Mouse (Mus musculus): ENCODE data around the gene Birc7. TPM values are rescaled to one million over a fixed set of nuclear protein-coding genes. Genes with fewer than 3 reads are reported as not detected.
A peak's percentile ranks its signal among the peaks of the same experiment; 100 is the strongest.

The Birc7 gene
- total and polyA plus RNA-seq, 3 experiments = not detected

- peak overlapping the region; percentile 80 for H3K27ac ChIP-seq
- H3K4me3 ChIP-seq = peak overlapping the region; percentile 94
- TF ChIP-seq EP300 (IDR thresholded peaks at IDR 0.05; ENCODE audit: insufficient read depth, low read depth, low read length) (no peak), CTCF (IDR thresholded peaks at IDR 0.05) (no peak), POLR2A (IDR thresholded peaks at IDR 0.05; ENCODE audit: insufficient read depth, low read depth, low read length) (no peak)
- DNase-seq = no peak
- peak overlapping the region; percentile 99 for H3K9ac ChIP-seq (ENCODE audit: low read depth, low read length)
- WGBS = under 1% methylated on average over 61 of the region's 61 CpGs
- H3K4me1 ChIP-seq (ENCODE audit: control insufficient read depth, insufficient read depth, low read length) = peaks cover 5% of the 10 kb centered on the region
- intact Hi-C loops (cut with DNase I) = no loop called here
- H3K27me3 ChIP-seq (ENCODE audit: control insufficient read depth, insufficient read depth, low read length) = no peaks in the 10 kb centered on the region
- H3K36me3 ChIP-seq (ENCODE audit: control insufficient read depth, insufficient read depth, low read length) = peaks cover 19% of the 10 kb centered on the region
- peaks cover 4% of the 10 kb centered on the region for H3K79me2 ChIP-seq (replicated peaks; ENCODE audit: control insufficient read depth, insufficient read depth, low read length)
These were observed 8.7 kb upstream of the Birc7 start for GRCm38 (mm10) chr2:180919913-180920809.

GRCm38 (mm10) chr2:180920810-180921400 lies 7.9 kb upstream of the Birc7 start, which contains the start of gene Ythdf1:
Gene Ythdf1, minus strand, starts transcription at chr2:180920949.
- peak within 1 kb of the TSS; percentile 99 for H3K9ac ChIP-seq (ENCODE audit: low read depth, low read length)
- H3K36me3 ChIP-seq (ENCODE audit: control insufficient read depth, insufficient read depth, low read length) = peaks cover 16% of the 10 kb centered on the region
- WGBS = under 1% methylated on average over 55 of the region's 56 CpGs
- TF ChIP-seq POLR2A (IDR thresholded peaks at IDR 0.05; ENCODE audit: insufficient read depth, low read depth, low read length) (peak; percentile 69; the same call in 1 of the 2 replicates), CTCF (IDR thresholded peaks at IDR 0.05) (no peak), EP300 (IDR thresholded peaks at IDR 0.05; ENCODE audit: insufficient read depth, low read depth, low read length) (no peak)
- H3K79me2 ChIP-seq (replicated peaks; ENCODE audit: control insufficient read depth, insufficient read depth, low read length) = peaks cover 4% of the 10 kb centered on the region
- peaks cover 2% of the 10 kb centered on the region for H3K4me1 ChIP-seq (ENCODE audit: control insufficient read depth, insufficient read depth, low read length)
- peak within 1 kb of the TSS; percentile 94 for H3K4me3 ChIP-seq
- no peaks in the 10 kb centered on the region for H3K27me3 ChIP-seq (ENCODE audit: control insufficient read depth, insufficient read depth, low read length)
- intact Hi-C loops (cut with DNase I) = no loop called here
- DNase-seq = peak; percentile 98 to 99
- peak within 1 kb of the TSS; percentile 80 for H3K27ac ChIP-seq

- Histone ChIP-seq H3K4me3 (no peak overlapping the region), H3K4me1 (ENCODE audit: control insufficient read depth, insufficient read depth, low read length) (peaks cover 2% of the 10 kb centered on the region; the same call in 1 of the 2 replicates), H3K9ac (ENCODE audit: low read depth, low read length) (no peak overlapping the region), H3K36me3 (ENCODE audit: control insufficient read depth, insufficient read depth, low read length) (peaks cover 8% of the 10 kb centered on the region), H3K79me2 (replicated peaks; ENCODE audit: control insufficient read depth, insufficient read depth, low read length) (peaks cover 4% of the 10 kb centered on the region), H3K27ac (no peak overlapping the region), H3K27me3 (ENCODE audit: control insufficient read depth, insufficient read depth, low read length) (no peaks in the 10 kb centered on the region)
- intact Hi-C loops (cut with DNase I) = no loop called here
- WGBS = 88% methylated on average over 6 of the region's 6 CpGs
- no peak for DNase-seq
- TF ChIP-seq POLR2A (IDR thresholded peaks at IDR 0.05; ENCODE audit: insufficient read depth, low read depth, low read length) = no peak
These were observed 6.1 kb upstream of the Birc7 start for GRCm38 (mm10) chr2:180922739-180923138.

- no peaks in the 10 kb centered on the region for H3K4me1 ChIP-seq (ENCODE audit: control insufficient read depth, insufficient read depth, low read length)
- H3K36me3 ChIP-seq (ENCODE audit: control insufficient read depth, insufficient read depth, low read length) = no peaks in the 10 kb centered on the region
- no peak overlapping the region for H3K27ac ChIP-seq
- peaks cover 3% of the 10 kb centered on the region; the same call in 1 of the 2 replicates for H3K79me2 ChIP-seq (replicated peaks; ENCODE audit: control insufficient read depth, insufficient read depth, low read length)
- H3K9ac ChIP-seq (ENCODE audit: low read depth, low read length) = no peak overlapping the region
- intact Hi-C loops (cut with DNase I) = loop anchor here (1.0 kb wide), 3 partner anchors 39 to 147 kb away; no protein-coding TSS in a partner anchor
- TF ChIP-seq CTCF (IDR thresholded peaks at IDR 0.05) = peak; percentile 97
- peak; percentile 87 for TF ChIP-seq EP300 (IDR thresholded peaks at IDR 0.05; ENCODE audit: insufficient read depth, low read depth, low read length)
- no peak for TF ChIP-seq POLR2A (IDR thresholded peaks at IDR 0.05; ENCODE audit: insufficient read depth, low read depth, low read length)
- no peak overlapping the region for H3K4me3 ChIP-seq
- WGBS = 11% methylated on average over 4 of the region's 4 CpGs
- no peaks in the 10 kb centered on the region for H3K27me3 ChIP-seq (ENCODE audit: control insufficient read depth, insufficient read depth, low read length)
- peak; percentile 62 to 81 for DNase-seq
These were observed 3.6 kb upstream of the Birc7 start for GRCm38 (mm10) chr2:180925176-180925575.

GRCm38 (mm10) chr2:180932418-180932817 lies 3.6 kb downstream of the Birc7 start:
- H3K4me3 ChIP-seq = no peak overlapping the region
- 74% methylated on average over 1 of the region's 1 CpGs for WGBS
- no peak for DNase-seq
- TF ChIP-seq POLR2A (IDR thresholded peaks at IDR 0.05; ENCODE audit: insufficient read depth, low read depth, low read length) (no peak), CTCF (IDR thresholded peaks at IDR 0.05) (no peak), EP300 (IDR thresholded peaks at IDR 0.05; ENCODE audit: insufficient read depth, low read depth, low read length) (no peak)
- no peaks in the 10 kb centered on the region for H3K4me1 ChIP-seq (ENCODE audit: control insufficient read depth, insufficient read depth, low read length)
- H3K9ac ChIP-seq (ENCODE audit: low read depth, low read length) = no peak overlapping the region
- H3K79me2 ChIP-seq (replicated peaks; ENCODE audit: control insufficient read depth, insufficient read depth, low read length) = no peaks in the 10 kb centered on the region
- H3K36me3 ChIP-seq (ENCODE audit: control insufficient read depth, insufficient read depth, low read length) = no peaks in the 10 kb centered on the region
- intact Hi-C loops (cut with DNase I) = no loop called here
- H3K27me3 ChIP-seq (ENCODE audit: control insufficient read depth, insufficient read depth, low read length) = no peaks in the 10 kb centered on the region
- H3K27ac ChIP-seq = no peak overlapping the region

GRCm38 (mm10) chr2:180940187-180940586 lies 11.4 kb downstream of the Birc7 start:
- peaks cover 1% of the 10 kb centered on the region; the same call in 1 of the 2 replicates for H3K4me1 ChIP-seq (ENCODE audit: control insufficient read depth, insufficient read depth, low read length)
- H3K9ac ChIP-seq (ENCODE audit: low read depth, low read length) = no peak overlapping the region
- H3K79me2 ChIP-seq (replicated peaks; ENCODE audit: control insufficient read depth, insufficient read depth, low read length) = no peaks in the 10 kb centered on the region
- intact Hi-C loops (cut with DNase I) = no loop called here
- no peaks in the 10 kb centered on the region for H3K27me3 ChIP-seq (ENCODE audit: control insufficient read depth, insufficient read depth, low read length)
- no peaks in the 10 kb centered on the region for H3K36me3 ChIP-seq (ENCODE audit: control insufficient read depth, insufficient read depth, low read length)
- no peak overlapping the region for H3K27ac ChIP-seq
- no peak for DNase-seq
- H3K4me3 ChIP-seq = no peak overlapping the region
- no peak for TF ChIP-seq POLR2A (IDR thresholded peaks at IDR 0.05; ENCODE audit: insufficient read depth, low read depth, low read length)
- no peak for TF ChIP-seq CTCF (IDR thresholded peaks at IDR 0.05)
- TF ChIP-seq EP300 (IDR thresholded peaks at IDR 0.05; ENCODE audit: insufficient read depth, low read depth, low read length) = no peak
